Mouse (Mus musculus) Muller cell, postnatal 12 days (primary cell): Measurements from ENCODE around the gene Tcf7l2.

Experiments
- DNase-seq: peaks from one replicate; pipeline ENCODE4 v3.0.0-alpha.2; 2015; ENCODE audit errors: inconsistent ontology term

Tcf7l2 gene

GRCm38 (mm10) chr19:55902573-55903385, 161.2 kb downstream of the Tcf7l2 start:
- DNase-seq = no peak

DNA sequence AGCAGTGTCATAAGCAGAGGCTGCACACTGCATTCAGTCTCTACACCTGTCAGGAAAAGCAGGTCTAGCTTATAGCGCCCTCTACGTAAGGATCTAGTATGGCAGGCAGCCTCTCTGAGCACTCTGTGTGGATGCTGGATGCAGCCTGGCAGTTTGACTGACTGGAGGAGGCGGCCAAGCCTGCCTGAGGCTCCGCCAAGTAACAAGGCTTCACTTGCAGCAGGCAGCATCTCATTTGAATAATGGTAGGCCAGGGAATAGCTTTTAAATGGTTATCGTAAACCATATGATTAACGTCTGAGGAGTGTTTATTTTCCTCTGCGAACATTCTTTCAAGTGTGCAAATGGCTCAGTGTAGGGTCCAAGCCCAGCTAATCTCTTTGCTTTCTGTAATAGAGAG, 167.4 kb downstream of the Tcf7l2 start:
- no peak for DNase-seq

DNA sequence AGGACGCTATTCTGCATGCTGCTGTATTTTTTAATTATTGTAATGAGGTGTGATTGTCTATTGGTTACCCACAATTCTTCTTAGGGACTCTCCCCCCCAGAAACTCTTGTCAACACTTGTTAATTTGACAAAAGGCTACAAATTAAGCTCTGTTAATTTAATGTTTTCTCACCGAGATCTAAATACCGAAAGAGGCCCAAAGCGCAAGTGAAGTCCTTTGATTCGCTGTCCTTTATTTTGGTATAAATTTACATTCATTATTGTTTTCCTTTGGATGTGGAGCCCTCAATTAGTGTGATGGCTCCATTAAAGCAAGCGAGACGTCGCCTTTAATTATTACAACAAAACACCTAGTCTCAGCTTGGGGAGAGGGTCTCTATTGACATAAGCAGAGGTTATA, 170.3 kb downstream of the Tcf7l2 start:
- DNase-seq = no peak

GRCm38 (mm10) chr19:55912813-55913212, 171.2 kb downstream of the Tcf7l2 start:
- no peak for DNase-seq

GRCm38 (mm10) chr19:55913585-55913984, 172.0 kb downstream of the Tcf7l2 start:
- no peak for DNase-seq

- DNase-seq = no peak
These were observed 173.1 kb downstream of the Tcf7l2 start for GRCm38 (mm10) chr19:55914614-55915211.

DNA sequence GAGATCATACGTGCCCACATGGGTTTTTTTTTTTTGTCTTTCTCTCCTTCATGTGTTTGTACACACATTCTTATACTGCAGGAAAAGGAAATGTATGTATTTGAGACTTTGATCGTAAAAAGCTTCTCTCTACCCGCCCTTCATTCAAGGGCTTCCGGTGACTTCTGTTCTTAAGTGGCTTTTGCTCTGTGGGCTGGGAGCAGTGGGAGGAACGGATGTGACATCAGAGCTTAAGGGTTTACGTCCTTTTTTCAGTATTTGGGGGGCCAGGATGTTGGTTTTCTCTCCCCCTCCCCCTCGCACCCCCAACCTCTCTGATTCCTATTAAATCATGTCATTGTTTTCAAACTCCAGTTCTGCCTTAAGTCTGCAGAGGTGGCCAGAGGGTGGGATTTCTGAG, 173.9 kb downstream of the Tcf7l2 start:
- no peak for DNase-seq

DNA sequence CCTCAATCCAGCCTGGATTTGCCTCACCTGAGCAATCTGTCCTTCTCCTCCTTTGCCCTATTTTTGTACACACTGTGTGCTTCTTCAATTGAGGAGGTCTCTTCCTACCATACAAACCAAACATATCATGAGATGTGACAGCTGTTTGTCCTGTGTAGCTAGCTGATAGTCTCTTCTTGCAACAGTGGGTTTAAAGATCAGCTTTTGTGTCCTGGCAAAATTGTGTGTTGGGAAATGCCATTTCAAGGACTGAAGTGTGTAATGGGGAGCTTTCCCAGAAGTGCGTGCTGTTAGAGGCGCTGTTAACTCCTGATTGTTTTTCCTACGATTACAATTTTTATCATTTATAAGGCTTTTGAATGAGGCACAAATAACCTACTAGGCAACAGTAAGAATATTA, 174.6 kb downstream of the Tcf7l2 start:
- no peak for DNase-seq

- peak; percentile 57 for DNase-seq
These were observed 182.3 kb downstream of the Tcf7l2 start for GRCm38 (mm10) chr19:55923789-55924426.

DNA sequence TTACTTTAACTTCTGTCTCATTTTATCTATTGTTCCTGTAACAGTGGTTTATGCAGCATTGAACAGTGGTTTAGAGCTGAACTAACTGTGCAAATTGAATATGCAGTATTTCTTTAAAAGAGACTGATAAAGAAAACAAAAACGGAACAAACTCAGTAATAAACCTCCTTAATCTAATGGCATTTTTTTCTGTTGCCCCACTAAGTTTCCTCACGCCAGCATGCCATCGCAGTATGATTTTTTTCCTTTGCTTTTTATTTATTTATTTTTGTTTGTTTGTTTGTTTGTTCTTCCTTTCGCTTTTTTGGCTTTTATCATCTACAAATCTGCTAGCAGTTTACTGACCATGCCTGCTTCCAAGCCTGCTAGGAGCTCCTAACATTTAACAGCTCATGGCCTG, 183.2 kb downstream of the Tcf7l2 start:
- no peak for DNase-seq

- no peak for DNase-seq
These were observed 183.8 kb downstream of the Tcf7l2 start for GRCm38 (mm10) chr19:55925425-55925803.

DNA sequence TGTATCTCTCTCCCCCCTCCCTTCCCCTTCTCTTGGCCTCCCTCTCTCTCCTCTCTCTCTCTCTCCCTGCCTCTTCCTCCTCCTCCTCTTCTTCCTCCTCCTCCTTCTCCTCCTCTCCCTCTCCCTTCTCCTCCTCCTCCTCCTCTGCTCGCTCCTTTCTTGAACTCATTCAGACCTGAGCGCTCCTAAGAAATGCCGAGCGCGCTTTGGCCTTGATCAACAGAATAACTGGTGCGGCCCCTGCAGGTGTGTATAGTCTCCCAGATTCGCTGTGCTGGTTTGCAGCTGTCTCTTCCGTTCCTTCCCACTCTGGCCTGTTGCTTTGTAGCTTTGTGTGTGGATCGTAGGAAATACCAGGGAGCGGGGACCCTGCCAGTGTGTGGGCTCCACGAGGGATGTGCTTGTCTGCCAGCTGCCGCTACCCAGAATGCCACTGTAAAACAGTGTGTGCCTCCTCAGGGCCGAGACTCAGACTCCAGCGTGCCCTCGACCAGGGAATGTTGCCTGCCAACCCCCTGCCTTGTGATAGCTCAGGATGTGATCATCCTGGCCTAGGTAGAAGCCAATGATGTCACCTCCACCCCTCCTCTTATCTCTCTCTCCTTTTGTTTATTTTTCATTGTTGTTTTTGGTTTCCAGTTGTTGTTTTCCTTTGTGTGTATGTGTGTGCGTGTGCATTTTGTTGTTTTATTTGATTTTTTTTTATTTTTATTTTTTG, 184.3 kb downstream of the Tcf7l2 start:
- no peak for DNase-seq

DNA sequence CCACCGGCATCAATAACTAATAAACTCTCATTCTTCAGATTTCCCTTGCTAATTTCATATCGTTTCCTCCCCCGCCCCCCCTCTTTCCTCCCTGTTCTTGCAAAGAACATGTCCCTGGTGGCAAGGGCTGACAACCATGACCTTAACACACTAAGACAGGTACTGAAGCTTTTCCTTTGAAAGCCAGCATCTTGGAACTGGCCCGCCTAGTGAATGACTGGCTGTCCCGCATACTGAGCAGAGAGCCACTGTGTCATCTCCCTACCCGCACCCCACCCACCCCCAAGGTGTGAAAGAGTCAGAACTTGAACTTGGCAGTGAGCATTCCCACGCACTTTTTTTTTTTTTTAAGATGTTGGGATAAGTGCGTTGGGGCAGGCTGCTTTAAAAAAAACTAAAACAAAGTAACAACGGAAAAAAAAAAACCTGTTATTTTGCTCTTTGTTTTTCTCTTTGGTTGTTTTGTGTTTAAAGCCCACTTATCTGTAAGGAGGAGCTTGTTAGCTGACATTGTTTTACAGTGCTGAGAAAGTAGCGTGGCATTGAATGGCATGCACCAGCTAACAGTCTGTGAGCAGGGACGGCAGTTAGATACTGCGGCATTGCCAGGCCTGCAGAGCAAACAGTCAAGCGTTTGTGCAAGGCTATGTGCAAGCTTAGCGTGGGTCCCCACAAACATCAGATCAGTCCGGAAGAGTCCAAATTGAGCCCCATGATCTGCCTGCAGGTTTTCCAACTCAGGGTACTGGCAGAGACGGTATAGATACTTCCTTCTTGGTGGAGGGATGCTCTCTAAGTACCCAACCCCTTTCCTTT, 185.4 kb downstream of the Tcf7l2 start:
- DNase-seq = no peak

DNA sequence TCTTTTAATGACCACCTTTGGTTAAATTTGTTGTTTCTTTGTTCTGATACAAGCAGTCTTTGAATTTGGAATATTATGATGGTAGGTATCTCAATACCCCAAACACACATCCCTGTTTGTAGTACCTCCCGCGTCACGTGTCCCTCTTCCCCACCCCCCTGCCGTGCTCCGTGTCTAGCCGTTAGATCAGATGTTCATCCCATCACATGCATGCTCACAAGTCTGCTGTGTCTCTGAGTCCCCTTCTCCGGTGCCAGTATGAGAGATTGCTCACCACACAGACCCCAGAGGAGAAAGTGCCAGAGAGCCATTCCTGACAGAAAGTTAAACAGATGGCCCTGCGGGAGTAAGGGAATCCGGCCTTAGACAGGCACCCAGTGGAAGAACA, 186.0 kb downstream of the Tcf7l2 start:
- DNase-seq = no peak

- DNase-seq = no peak
These were observed 187.1 kb downstream of the Tcf7l2 start for GRCm38 (mm10) chr19:55928674-55929073.

- no peak for DNase-seq
These were observed 190.0 kb downstream of the Tcf7l2 start for GRCm38 (mm10) chr19:55931642-55932041.

- DNase-seq = peak; percentile 85
These were observed 192.5 kb downstream of the Tcf7l2 start for GRCm38 (mm10) chr19:55933947-55934729.

DNA sequence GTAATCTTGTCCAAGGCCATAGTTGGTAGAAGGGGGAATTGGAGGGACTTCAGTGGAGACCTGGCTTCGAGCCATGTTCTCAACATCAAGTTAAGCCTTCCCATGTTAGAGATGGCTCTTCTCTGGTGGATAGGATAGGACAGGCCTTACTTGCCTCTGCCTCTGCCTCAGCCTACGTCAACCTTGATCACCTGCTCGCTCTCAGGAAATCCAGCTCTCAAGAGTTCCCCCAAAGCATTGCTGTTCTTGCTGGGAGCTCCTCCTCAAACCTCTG, 193.0 kb downstream of the Tcf7l2 start:
- no peak for DNase-seq

GRCm38 (mm10) chr19:55937026-55937425, 195.4 kb downstream of the Tcf7l2 start:
- no peak for DNase-seq

DNA sequence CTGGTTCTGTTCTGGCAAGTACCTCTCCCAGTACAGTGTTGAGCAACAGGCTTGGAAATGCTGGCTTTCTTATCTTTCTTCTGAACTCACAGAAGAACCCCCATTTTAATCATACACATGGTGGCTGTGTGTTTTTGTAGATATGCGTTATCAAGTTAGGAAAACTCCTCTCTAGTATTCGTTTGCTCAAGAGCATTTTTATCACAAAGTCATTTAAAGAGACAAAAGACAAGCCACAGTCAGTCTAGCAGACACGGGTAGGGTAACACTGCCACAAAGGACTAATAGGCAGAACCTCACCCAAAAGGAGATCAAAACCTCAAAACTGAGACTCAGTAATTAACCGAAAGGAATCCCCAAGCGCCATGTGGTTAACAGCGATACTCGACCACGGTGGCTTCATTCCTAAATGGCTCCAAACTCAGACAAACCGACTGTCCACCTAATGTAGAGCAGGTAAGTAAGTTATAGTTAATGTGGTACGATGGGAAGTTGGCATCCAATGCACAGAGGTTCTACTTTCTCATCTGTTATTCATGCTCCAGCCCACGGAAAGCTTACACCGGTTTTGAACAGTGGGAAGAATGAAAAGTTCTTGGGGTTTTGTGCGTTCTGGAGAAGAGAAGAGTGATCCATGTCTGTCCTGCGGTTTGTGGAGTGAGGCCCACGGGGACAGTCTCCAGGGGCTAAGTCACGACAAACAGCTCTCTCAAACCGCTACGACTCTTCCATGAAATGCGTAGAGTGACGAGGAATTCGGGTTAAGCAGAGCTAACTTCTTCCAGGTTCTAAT, 196.8 kb downstream of the Tcf7l2 start:
- DNase-seq = no peak
